ENCODE assay signal across 9 mouse cellular contexts in the genomic region with DNA sequence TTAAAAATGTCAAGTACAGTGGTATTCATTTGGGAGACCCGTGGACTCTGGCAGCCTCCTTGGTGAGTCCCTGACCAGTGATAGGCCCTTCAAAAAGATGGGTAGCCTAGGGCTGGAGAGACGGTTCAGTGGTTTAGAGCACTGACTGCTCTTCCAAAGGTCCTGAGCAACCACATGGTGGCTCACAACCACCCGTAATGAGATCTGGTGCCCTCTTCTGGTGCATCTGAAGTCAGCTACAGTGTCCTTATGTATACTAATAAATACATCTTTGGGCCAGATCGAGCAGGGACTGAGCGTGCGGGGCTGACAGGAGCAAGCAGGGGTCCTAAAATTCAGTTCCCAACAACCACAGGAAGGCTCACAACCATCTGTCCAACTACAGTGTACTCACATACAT. TPM values are rescaled to one million over a fixed set of nuclear protein-coding genes. Genes with fewer than 3 reads are reported as not detected.
DNase-seq lines count a peak whose midpoint lies in the region; ATAC-seq lines count a peak whose summit lies in the region.
"Had no signal": no experiment of that assay in that cellular context is flagged by ENCODE, and none has a peak within 500 bp of the region (broad histone marks: within the 10 kb centered on the region; RNA-seq: fewer than 3 reads in every experiment).

No protein-coding gene starts in this region.

- no peaks in the 10 kb centered on the region for H3K9me3 ChIP-seq in lung, embryonic 16.5 days (ENCODE audit: control insufficient read depth, low read length)
- H3K9me3 ChIP-seq in forebrain, embryonic 12.5 days: no peaks in the 10 kb centered on the region
- no peaks in the 10 kb centered on the region for H3K9me3 ChIP-seq in forebrain, embryonic 15.5 days
- H3K9me3 ChIP-seq: limb, embryonic 15.5 days had no signal

- 0 out of 2 replicates have a peak, but pooled peaks cover 2% of the 10 kb centered on the region for H3K4me1 ChIP-seq in lung, embryonic 16.5 days (replicated peaks; ENCODE audit: control insufficient read depth, insufficient read depth, low read length)
- H3K4me1 ChIP-seq in forebrain, embryonic 12.5 days: no peaks in the 10 kb centered on the region
- H3K4me1 ChIP-seq in forebrain, embryonic 15.5 days: no peaks in the 10 kb centered on the region
- H3K4me1 ChIP-seq: limb, embryonic 15.5 days had no signal

- no peak overlapping the region for H3K4me3 ChIP-seq in lung, embryonic 16.5 days (ENCODE audit: low read length)
- no peak overlapping the region for H3K4me3 ChIP-seq in forebrain, embryonic 12.5 days (replicated peaks)
- H3K4me3 ChIP-seq in forebrain, embryonic 15.5 days: no peak overlapping the region
- H3K4me3 ChIP-seq: limb, embryonic 15.5 days had no signal

- intact Hi-C loops in gastrocnemius, postnatal 14 days (cut with DNase I; ENCODE audit: low total_unique reads): no loop called here

- peak; percentile 46 for DNase-seq in gastrocnemius, adult 18-20 months (ENCODE audit: low spot score)
- DNase-seq in gastrocnemius, postnatal 14 days: no peak
- DNase-seq in B cell, adult 2 months: peak; percentile 42 to 54
- peak; percentile 58 for DNase-seq in ZHBTc4 (ENCODE audit: low read depth, low spot score)
- no peak for DNase-seq in right cerebral cortex, adult 2 months (ENCODE audit: low spot score in 2 of 2)

- H3K9ac ChIP-seq in lung, embryonic 16.5 days (ENCODE audit: low read length): no peak overlapping the region
- no peak overlapping the region for H3K9ac ChIP-seq in forebrain, embryonic 12.5 days
- no peak overlapping the region for H3K9ac ChIP-seq in forebrain, embryonic 15.5 days (replicated peaks)
- H3K9ac ChIP-seq: limb, embryonic 15.5 days had no signal

- WGBS in lung, embryonic 16.5 days: 32% methylated on average over 6 of the region's 6 CpGs
- 40% methylated on average over 6 of the region's 6 CpGs for WGBS in forebrain, embryonic 12.5 days
- WGBS in forebrain, embryonic 15.5 days: 48% methylated on average over 6 of the region's 6 CpGs

- no peak overlapping the region for H3K27ac ChIP-seq in lung, embryonic 16.5 days (ENCODE audit: low read length)
- no peak overlapping the region for H3K27ac ChIP-seq in forebrain, embryonic 12.5 days
- no peak overlapping the region for H3K27ac ChIP-seq in forebrain, embryonic 15.5 days (replicated peaks)
- H3K27ac ChIP-seq: limb, embryonic 15.5 days had no signal

- no peak overlapping the region for H3K4me2 ChIP-seq in lung, embryonic 16.5 days (ENCODE audit: low read depth, low read length)
- H3K4me2 ChIP-seq in forebrain, embryonic 12.5 days: no peak overlapping the region
- no peak overlapping the region for H3K4me2 ChIP-seq in forebrain, embryonic 15.5 days (replicated peaks)
- H3K4me2 ChIP-seq: limb, embryonic 15.5 days had no signal

- no peaks in the 10 kb centered on the region for H3K36me3 ChIP-seq in lung, embryonic 16.5 days (ENCODE audit: control insufficient read depth, insufficient read depth, low read length)
- H3K36me3 ChIP-seq in forebrain, embryonic 12.5 days (replicated peaks): no peaks in the 10 kb centered on the region
- H3K36me3 ChIP-seq in forebrain, embryonic 15.5 days: no peaks in the 10 kb centered on the region
- H3K36me3 ChIP-seq: limb, embryonic 15.5 days had no signal

- peak; percentile 41; the same call in 1 of the 2 replicates for ATAC-seq in lung, embryonic 16.5 days (ENCODE audit: low read depth)
- ATAC-seq in forebrain, embryonic 12.5 days (ENCODE audit: low FRiP score): no peak
- no peak for ATAC-seq in forebrain, embryonic 15.5 days (replicated peaks)

- no peaks in the 10 kb centered on the region for H3K27me3 ChIP-seq in lung, embryonic 16.5 days (ENCODE audit: control insufficient read depth, insufficient read depth, low read depth, low read length)
- H3K27me3 ChIP-seq in forebrain, embryonic 12.5 days: no peaks in the 10 kb centered on the region
- H3K27me3 ChIP-seq in forebrain, embryonic 15.5 days: no peaks in the 10 kb centered on the region
- H3K27me3 ChIP-seq: limb, embryonic 15.5 days had no signal

RNA-seq across cellular contexts. Expression of a gene that starts 13.0 kb away (rescaled TPM):
- under 1 TPM; 0.11 to 0.17 TPM for total RNA-seq in gastrocnemius, adult 18-20 months (2021)
- under 1 TPM; 0.33 to 0.68 TPM for total RNA-seq in gastrocnemius, postnatal 14 days (2021)
- polyA plus RNA-seq in lung, embryonic 16.5 days (2015; fragmentation: Nextera tagmentation; extraction: Ambion mirVana): 1.4 and 2.1 TPM in 2 replicates
- polyA plus RNA-seq in forebrain, embryonic 12.5 days (2016; fragmentation: Nextera tagmentation; extraction: Ambion mirVana): 2.0 and 2.8 TPM in 2 replicates
- polyA plus RNA-seq in forebrain, embryonic 15.5 days (2015; fragmentation: Nextera tagmentation; extraction: Ambion mirVana): 3.3 and 4.0 TPM in 2 replicates

RNA-seq across cellular contexts. Expression of a gene that starts 13.0 kb away (rescaled TPM):
- not detected for total RNA-seq in gastrocnemius, adult 18-20 months (2021)
- not detected for total RNA-seq in gastrocnemius, postnatal 14 days (2021)
- polyA plus RNA-seq in lung, embryonic 16.5 days (2015; fragmentation: Nextera tagmentation; extraction: Ambion mirVana): 0.06 TPM in 1 of 2 replicates, not detected in the other
- polyA plus RNA-seq in forebrain, embryonic 12.5 days (2016; fragmentation: Nextera tagmentation; extraction: Ambion mirVana): 0.13 and 0.14 TPM in 2 replicates
- 0.08 TPM in 1 of 2 replicates, not detected in the other for polyA plus RNA-seq in forebrain, embryonic 15.5 days (2015; fragmentation: Nextera tagmentation; extraction: Ambion mirVana)

RNA-seq across cellular contexts. Expression of a gene that starts 13.1 kb away (rescaled TPM):
- total RNA-seq in gastrocnemius, adult 18-20 months (2021): under 1 TPM; 0.71 to 0.73 TPM
- total RNA-seq in gastrocnemius, postnatal 14 days (2021): under 1 TPM; 0.31 to 0.38 TPM
- 1.9 and 2.8 TPM in 2 replicates for polyA plus RNA-seq in lung, embryonic 16.5 days (2015; fragmentation: Nextera tagmentation; extraction: Ambion mirVana)
- 1.8 and 2.0 TPM in 2 replicates for polyA plus RNA-seq in forebrain, embryonic 12.5 days (2016; fragmentation: Nextera tagmentation; extraction: Ambion mirVana)
- 1.6 and 2.3 TPM in 2 replicates for polyA plus RNA-seq in forebrain, embryonic 15.5 days (2015; fragmentation: Nextera tagmentation; extraction: Ambion mirVana)

RNA-seq across cellular contexts. Expression of a gene that starts 13.2 kb away (rescaled TPM):
- 1,000 to 10,000 TPM; 1,298 to 1,311 TPM for total RNA-seq in gastrocnemius, adult 18-20 months (2021)
- 1,000 to 10,000 TPM; 1,068 to 1,224 TPM for total RNA-seq in gastrocnemius, postnatal 14 days (2021)
- 479 and 495 TPM in 2 replicates for polyA plus RNA-seq in lung, embryonic 16.5 days (2015; fragmentation: Nextera tagmentation; extraction: Ambion mirVana)
- polyA plus RNA-seq in forebrain, embryonic 12.5 days (2016; fragmentation: Nextera tagmentation; extraction: Ambion mirVana): 538 and 578 TPM in 2 replicates
- 589 and 615 TPM in 2 replicates for polyA plus RNA-seq in forebrain, embryonic 15.5 days (2015; fragmentation: Nextera tagmentation; extraction: Ambion mirVana)

RNA-seq across cellular contexts. Expression of a gene that starts 20.9 kb away (rescaled TPM):
- not detected for total RNA-seq in gastrocnemius, adult 18-20 months (2021)
- not detected for total RNA-seq in gastrocnemius, postnatal 14 days (2021)
- 1.0 TPM in 1 of 2 replicates, not detected in the other for polyA plus RNA-seq in lung, embryonic 16.5 days (2015; fragmentation: Nextera tagmentation; extraction: Ambion mirVana)
- polyA plus RNA-seq in forebrain, embryonic 12.5 days (2016; fragmentation: Nextera tagmentation; extraction: Ambion mirVana): 0.70 TPM in 1 of 2 replicates, not detected in the other
- polyA plus RNA-seq in forebrain, embryonic 15.5 days (2015; fragmentation: Nextera tagmentation; extraction: Ambion mirVana): not detected in 2 replicates
- polyA plus RNA-seq: limb, embryonic 15.5 days had no signal

Comparison
In these comparisons a context has a peak if more than half of its experiments do, and no peak if none do; other contexts are left out.
1. DNase-seq: peak in gastrocnemius, adult 18-20 months (single experiment), B cell, adult 2 months (2 of 2) and ZHBTc4 (single experiment); none in gastrocnemius, postnatal 14 days (single experiment) and right cerebral cortex, adult 2 months (0 of 2).